Mouse (Mus musculus): ENCODE measurements at regions not wholly inside any gene's neighbourhood (a gene's known extent, or its start where the extent isn't known, plus 50 kb on each side); places are given as distances from the start of the nearest gene placed in this dataset.

GRCm38 (mm10) chr14:67126254-67126653, 1117.2 kb upstream of the Gulo start:
- TF ChIP-seq CTCF (IDR thresholded peaks at IDR 0.05; ENCODE audit: insufficient read depth, low read length): no peak
- no peak for TF ChIP-seq POLR2A (IDR thresholded peaks at IDR 0.05; ENCODE audit: borderline replicate concordance, extremely low read depth, low read depth, low read length)
